Mouse (Mus musculus) macrophage (primary cell): Measurements from ENCODE around the gene Erap1. TPM values are rescaled to one million over a fixed set of nuclear protein-coding genes. Genes with fewer than 3 reads are reported as not detected.
"Not testable (repeated sequence)": the region's sequence is repeated elsewhere in the genome, so short reads cannot be mapped to it uniquely, and the experiment has no call there.

Source experiments
- H3K27ac ChIP-seq: fragments of 350-480 bp; formaldehyde crosslinking; 2 replicates; pipeline ENCODE4 v1.9.0; 2021
- H3K36me3 ChIP-seq: fragments of 350-480 bp; formaldehyde crosslinking; 2 replicates; pipeline ENCODE4 v1.9.0; 2021; ENCODE audit errors: inconsistent target
- H3K4me3 ChIP-seq: fragments of 350-480 bp; formaldehyde crosslinking; 2 replicates; pipeline ENCODE4 v1.9.0; 2021; ENCODE audit errors: inconsistent target
- H3K79me2 ChIP-seq: fragments of 350-480 bp; formaldehyde crosslinking; 2 replicates; pipeline ENCODE4 v1.9.0; 2021; ENCODE audit errors: inconsistent target
- WGBS: methylation state at CpG from one replicate; pipeline ENCODE4 v1.1.7; 2026; ENCODE audit warnings: inconsistent platforms; ENCODE audit not compliant: missing documents; 5-methylcytosine and 5-hydroxymethylcytosine counted together
- polyA plus RNA-seq: library from polyadenylated mRNA; stranded (reverse); fragments of 250-400 nt; gene quantifications from 3 replicates; pipeline ENCODE4 v1.2.4, GENCODE M21; 2018; ENCODE audit warnings: inconsistent platforms
- total RNA-seq, 78 experiments: library from RNA; depleted of rRNA; stranded (reverse); fragments of 250-400 nt; gene quantifications; 1 replicate in 9 of 78; 2 replicates in 24 of 78; 3 replicates in 43 of 78; 4 replicates in 2 of 78; pipeline ENCODE4 v1.2.4; 2018; ENCODE audit warnings: inconsistent platforms in 56 of 78

The Erap1 gene
- total RNA-seq (2018; cell fraction: chromatin; rRNA removed) = 10 to 100 TPM; 11.6 to 72.7 (median 45.3) TPM
- 10 to 100 TPM; 37.3 to 86.9 (median 61.3) TPM for total RNA-seq (2018; cell fraction: cytosol; rRNA removed)
- 100 to 1,000 TPM in 7 of 26 experiments, 10 to 100 TPM in 19; 37.4 to 149 (median 77.2) TPM for total RNA-seq (2018; cell fraction: nucleus; rRNA removed)
- 46.7 to 65.9 TPM (median 51.4 TPM) in 3 replicates for polyA plus RNA-seq

GRCm38 (mm10) chr13:74638793-74639711 is at the start of gene Erap1:
Gene Erap1, plus strand, starts transcription at chr13:74639568.
- H3K36me3 ChIP-seq = no peaks in the 10 kb centered on the region
- H3K79me2 ChIP-seq = no peaks in the 10 kb centered on the region
- H3K27ac ChIP-seq = peak within 1 kb of the TSS; percentile 68
- peak within 1 kb of the TSS; percentile 74 for H3K4me3 ChIP-seq
- 0% methylated on average over 12 of the region's 12 CpGs for WGBS

GRCm38 (mm10) chr13:74591401-74591821 is 48.0 kb upstream of the Erap1 start:
- not testable (repeated sequence) for H3K4me3 ChIP-seq, H3K36me3 ChIP-seq, H3K27ac ChIP-seq, H3K79me2 ChIP-seq
- WGBS = 84% methylated on average over 12 of the region's 12 CpGs

- not testable (repeated sequence) for H3K4me3 ChIP-seq, H3K27ac ChIP-seq, H3K36me3 ChIP-seq, H3K79me2 ChIP-seq
- 70% methylated on average over 2 of the region's 2 CpGs for WGBS
Measured at GRCm38 (mm10) chr13:74591828-74592227, 47.5 kb upstream of the Erap1 start.

- not testable (repeated sequence) for H3K36me3 ChIP-seq, H3K4me3 ChIP-seq, H3K79me2 ChIP-seq, H3K27ac ChIP-seq
- 5% methylated on average over 2 of the region's 2 CpGs for WGBS
Measured at GRCm38 (mm10) chr13:74597022-74597421, 42.3 kb upstream of the Erap1 start.

GRCm38 (mm10) chr13:74601776-74602175 is 37.6 kb upstream of the Erap1 start:
- not testable (repeated sequence) for H3K79me2 ChIP-seq, H3K36me3 ChIP-seq, H3K4me3 ChIP-seq, H3K27ac ChIP-seq
- no CpG with 5 or more reads among the region's 1 CpGs for WGBS

- peak overlapping the region; percentile 62 for H3K27ac ChIP-seq
- peak overlapping the region; percentile 52 for H3K4me3 ChIP-seq
- H3K79me2 ChIP-seq, H3K36me3 ChIP-seq: not testable (repeated sequence)
- WGBS = 12% methylated on average over 21 of the region's 22 CpGs
Measured at GRCm38 (mm10) chr13:74617163-74618019, 22.0 kb upstream of the Erap1 start.

- WGBS = 45% methylated on average over 1 of the region's 1 CpGs
- Histone ChIP-seq H3K27ac (no peak overlapping the region), H3K79me2 (no peaks in the 10 kb centered on the region), H3K36me3 (no peaks in the 10 kb centered on the region), H3K4me3 (no peak overlapping the region)
Measured at GRCm38 (mm10) chr13:74632327-74632726, 7.0 kb upstream of the Erap1 start.

GRCm38 (mm10) chr13:74632857-74633256 is 6.5 kb upstream of the Erap1 start:
- no peak overlapping the region for H3K4me3 ChIP-seq
- no peak overlapping the region for H3K27ac ChIP-seq
- H3K36me3 ChIP-seq = no peaks in the 10 kb centered on the region
- no peaks in the 10 kb centered on the region for H3K79me2 ChIP-seq
- WGBS = 75% methylated on average over 3 of the region's 3 CpGs

- Histone ChIP-seq H3K79me2 (no peaks in the 10 kb centered on the region), H3K27ac (peak overlapping the region; percentile 68), H3K4me3 (peak overlapping the region; percentile 74), H3K36me3 (no peaks in the 10 kb centered on the region)
- under 1% methylated on average over 45 of the region's 49 CpGs for WGBS
Measured at GRCm38 (mm10) chr13:74639712-74640522, 549 bp downstream of the Erap1 start.

- 49% methylated on average over 2 of the region's 3 CpGs for WGBS
- H3K4me3 ChIP-seq = peak overlapping the region; percentile 74
- not testable (repeated sequence) for H3K79me2 ChIP-seq, H3K36me3 ChIP-seq, H3K27ac ChIP-seq
Measured at GRCm38 (mm10) chr13:74640523-74640920, 1.2 kb downstream of the Erap1 start.

GRCm38 (mm10) chr13:74695497-74696193 is 56.3 kb downstream of the Erap1 start:
- no peak overlapping the region for H3K4me3 ChIP-seq
- WGBS = 98% methylated on average over 5 of the region's 5 CpGs
- H3K36me3 ChIP-seq = peaks cover 16% of the 10 kb centered on the region
- no peak overlapping the region for H3K27ac ChIP-seq
- H3K79me2 ChIP-seq = no peaks in the 10 kb centered on the region

GRCm38 (mm10) chr13:74696225-74696624 is 56.9 kb downstream of the Erap1 start:
- no peak overlapping the region for H3K4me3 ChIP-seq
- WGBS = 85% methylated on average over 3 of the region's 3 CpGs
- H3K79me2 ChIP-seq = no peaks in the 10 kb centered on the region
- peaks cover 16% of the 10 kb centered on the region for H3K36me3 ChIP-seq
- H3K27ac ChIP-seq = no peak overlapping the region

GRCm38 (mm10) chr13:74719002-74719401 is 79.6 kb downstream of the Erap1 start:
- no peaks in the 10 kb centered on the region for H3K79me2 ChIP-seq
- H3K4me3 ChIP-seq = no peak overlapping the region
- H3K27ac ChIP-seq = no peak overlapping the region
- WGBS = 100% methylated on average over 2 of the region's 2 CpGs
- peaks cover 32% of the 10 kb centered on the region for H3K36me3 ChIP-seq
